Mouse (Mus musculus) forebrain, embryonic 14.5 days (tissue): Measurements from ENCODE around the gene Ap4m1. TPM values are rescaled to one million over a fixed set of nuclear protein-coding genes. Genes with fewer than 3 reads are reported as not detected.

ENCODE experiments used
- ATAC-seq: fragments of 200-750 bp; cut with Nextera tagmentation; 2 replicates; pipeline ENCODE4 v1.8.0; 2017; ENCODE audit warnings: mild to moderate bottlenecking, moderate library complexity
- DNase-seq: peaks from one replicate; pipeline ENCODE4 v3.0.0-alpha.2; 2015; ENCODE audit warnings: low spot score
- H3K27ac ChIP-seq: fragments of 300-500 bp; sonication (generic); 2 replicates; pipeline ENCODE4 v1.5.1; 2014; ENCODE audit warnings: low read depth, mild to moderate bottlenecking, control low read depth, low read length, moderate library complexity
- H3K27me3 ChIP-seq: fragments of 300-500 bp; sonication (generic); replicated peaks from 2 replicates; pipeline ENCODE4 v1.6.1; 2014; ENCODE audit warnings: low read length, control low read depth, mixed read lengths; ENCODE audit not compliant: control insufficient read depth, insufficient read depth
- H3K36me3 ChIP-seq: fragments of 300-500 bp; sonication (generic); 2 replicates; pipeline ENCODE4 v1.6.1; 2014; ENCODE audit warnings: low read length, control low read depth; ENCODE audit not compliant: control insufficient read depth, insufficient read depth
- H3K4me1 ChIP-seq: fragments of 300-500 bp; sonication (generic); 2 replicates; pipeline ENCODE4 v1.6.1; 2014; ENCODE audit warnings: antibody characterized with exemption, low read length, control low read depth; ENCODE audit not compliant: control insufficient read depth, insufficient read depth
- H3K4me2 ChIP-seq: fragments of 300-500 bp; sonication (generic); 2 replicates; pipeline ENCODE4 v1.6.1; 2014; ENCODE audit warnings: mild to moderate bottlenecking, control low read depth, low read length
- H3K4me3 ChIP-seq: fragments of 300-500 bp; sonication (generic); 2 replicates; pipeline ENCODE4 v1.5.1; 2014; ENCODE audit warnings: low read depth, low read length, control low read depth
- H3K9ac ChIP-seq: fragments of 300-500 bp; sonication (generic); 2 replicates; pipeline ENCODE4 v1.6.1; 2014; ENCODE audit warnings: mild to moderate bottlenecking, low read length, control low read depth, moderate library complexity
- H3K9me3 ChIP-seq: fragments of 300-500 bp; sonication (generic); replicated peaks from 2 replicates; pipeline ENCODE4 v1.6.1; 2016; ENCODE audit warnings: low read length, control low read depth, mixed read lengths; ENCODE audit not compliant: control insufficient read depth
- WGBS: fragments of 180-500 bp; shearing (Covaris S2); extraction: QIAGEN DNeasy Blood & Tissue Kit; methylation state at CpG from one replicate; pipeline ENCODE4 v1.1.7; 2014; 5-methylcytosine and 5-hydroxymethylcytosine counted together
- microRNA counts: library from miRNA; unstranded; fragments of <30 nt; microRNA quantifications from one replicate; lab custom pipeline; 2016
- microRNA-seq: library from miRNA; unstranded; fragments of <30 nt; microRNA quantifications from one replicate; pipeline ENCODE4, GENCODE M21; 2016
- polyA plus RNA-seq: library from polyadenylated mRNA; unstranded; fragments of >200 nt; fragmentation: Nextera tagmentation; extraction: Ambion mirVana; gene quantifications from 2 replicates; pipeline ENCODE4 v1.2.1, GENCODE M21; 2014

Gene Ap4m1
- polyA plus RNA-seq, 1 experiment from 2014 or later, result 16.4 TPM

DNA sequence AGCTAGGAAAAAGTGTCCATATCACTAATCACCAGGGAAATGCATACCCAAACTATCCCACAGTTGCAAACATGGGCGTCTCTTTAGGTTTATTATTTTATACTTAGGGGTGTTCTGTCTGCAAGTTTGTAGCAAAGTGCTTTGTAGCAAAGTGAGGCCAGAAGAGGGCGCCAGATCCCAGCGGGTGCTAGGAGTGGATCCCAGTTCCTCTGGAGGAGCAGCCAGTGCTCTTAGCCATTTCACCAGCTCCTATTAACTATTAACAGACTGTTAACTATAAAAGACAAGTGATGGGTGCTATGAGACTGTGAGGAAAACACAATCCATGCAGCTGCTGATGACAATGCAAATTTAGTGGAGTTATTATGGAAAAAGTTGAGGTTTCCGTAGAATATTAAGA is 50.3 kb downstream of the Ap4m1 start:
- ATAC-seq (no peak), DNase-seq (peak; percentile 76)
- 24% methylated on average over 4 of the region's 4 CpGs for WGBS
- Histone ChIP-seq H3K27me3 (no peaks in the 10 kb centered on the region), H3K27ac (no peak overlapping the region), H3K4me3 (no peak overlapping the region), H3K9me3 (no peaks in the 10 kb centered on the region), H3K36me3 (no peaks in the 10 kb centered on the region), H3K4me1 (no peaks in the 10 kb centered on the region), H3K4me2 (no peak overlapping the region), H3K9ac (no peak overlapping the region)

GRCm38 (mm10) chr5:138223287-138223686 is 51.5 kb downstream of the Ap4m1 start:
- ATAC-seq (no peak), DNase-seq (no peak)
- Histone ChIP-seq H3K27ac (no peak overlapping the region), H3K9me3 (no peaks in the 10 kb centered on the region), H3K36me3 (no peaks in the 10 kb centered on the region), H3K4me3 (no peak overlapping the region), H3K9ac (no peak overlapping the region), H3K27me3 (no peaks in the 10 kb centered on the region), H3K4me1 (no peaks in the 10 kb centered on the region), H3K4me2 (no peak overlapping the region)
- 65% methylated on average over 3 of the region's 3 CpGs for WGBS

- Histone ChIP-seq H3K9me3 (no peaks in the 10 kb centered on the region), H3K36me3 (no peaks in the 10 kb centered on the region), H3K4me3 (no peak within 1 kb of the TSS), H3K27me3 (no peaks in the 10 kb centered on the region), H3K4me2 (no peak within 1 kb of the TSS), H3K9ac (no peak within 1 kb of the TSS), H3K4me1 (no peaks in the 10 kb centered on the region), H3K27ac (no peak within 1 kb of the TSS)
- ATAC-seq (no peak), DNase-seq (no peak)
- WGBS, result 53% methylated on average over 2 of the region's 2 CpGs
These were observed 53.9 kb downstream of the Ap4m1 start, which contains the start of gene Nxpe5 for GRCm38 (mm10) chr5:138225700-138226099. Gene Nxpe5, plus strand, starts transcription at chr5:138225898.

GRCm38 (mm10) chr5:138226491-138226890 is 54.7 kb downstream of the Ap4m1 start:
- Histone ChIP-seq H3K9me3 (no peaks in the 10 kb centered on the region), H3K27ac (no peak overlapping the region), H3K36me3 (no peaks in the 10 kb centered on the region), H3K27me3 (no peaks in the 10 kb centered on the region), H3K9ac (no peak overlapping the region), H3K4me1 (no peaks in the 10 kb centered on the region), H3K4me2 (no peak overlapping the region), H3K4me3 (no peak overlapping the region)
- ATAC-seq (no peak), DNase-seq (no peak)
- WGBS, result 85% methylated on average over 4 of the region's 4 CpGs

DNA sequence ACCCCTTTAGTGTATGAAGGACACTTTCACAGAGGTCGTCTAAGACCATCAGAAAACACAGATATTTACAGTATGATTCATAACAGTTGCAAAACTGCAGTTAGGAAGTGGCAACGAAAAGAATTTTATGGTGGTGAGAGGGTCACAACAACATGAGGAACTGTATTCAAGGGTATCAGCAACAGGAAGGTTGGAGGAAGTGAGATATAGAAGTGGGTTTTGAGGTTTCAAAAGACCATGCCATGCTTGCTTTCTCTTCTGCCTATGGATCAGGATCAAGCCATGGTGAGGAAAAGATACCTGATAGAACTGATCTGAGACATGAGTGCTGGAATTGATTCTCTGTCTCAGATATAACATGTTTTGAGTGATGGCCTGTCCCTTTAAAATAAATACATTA is 55.6 kb downstream of the Ap4m1 start:
- no peaks in the 10 kb centered on the region for H3K36me3 ChIP-seq
- H3K4me1 ChIP-seq, result no peaks in the 10 kb centered on the region
- WGBS, result 67% methylated on average over 2 of the region's 2 CpGs
- H3K4me3 ChIP-seq, result no peak overlapping the region
- no peak overlapping the region for H3K9ac ChIP-seq
- DNase-seq, result no peak
- no peaks in the 10 kb centered on the region for H3K27me3 ChIP-seq
- H3K27ac ChIP-seq, result no peak overlapping the region
- no peaks in the 10 kb centered on the region for H3K9me3 ChIP-seq
- no peak for ATAC-seq
- H3K4me2 ChIP-seq, result no peak overlapping the region

GRCm38 (mm10) chr5:138228026-138228425 is 56.2 kb downstream of the Ap4m1 start:
- no peaks in the 10 kb centered on the region for H3K9me3 ChIP-seq
- ATAC-seq (no peak), DNase-seq (peak; percentile 1)
- no peaks in the 10 kb centered on the region for H3K4me1 ChIP-seq
- H3K27ac ChIP-seq, result no peak overlapping the region
- no peaks in the 10 kb centered on the region for H3K27me3 ChIP-seq
- H3K9ac ChIP-seq, result no peak overlapping the region
- no peak overlapping the region for H3K4me2 ChIP-seq
- 58% methylated on average over 3 of the region's 3 CpGs for WGBS
- H3K4me3 ChIP-seq, result no peak overlapping the region
- H3K36me3 ChIP-seq, result no peaks in the 10 kb centered on the region

DNA sequence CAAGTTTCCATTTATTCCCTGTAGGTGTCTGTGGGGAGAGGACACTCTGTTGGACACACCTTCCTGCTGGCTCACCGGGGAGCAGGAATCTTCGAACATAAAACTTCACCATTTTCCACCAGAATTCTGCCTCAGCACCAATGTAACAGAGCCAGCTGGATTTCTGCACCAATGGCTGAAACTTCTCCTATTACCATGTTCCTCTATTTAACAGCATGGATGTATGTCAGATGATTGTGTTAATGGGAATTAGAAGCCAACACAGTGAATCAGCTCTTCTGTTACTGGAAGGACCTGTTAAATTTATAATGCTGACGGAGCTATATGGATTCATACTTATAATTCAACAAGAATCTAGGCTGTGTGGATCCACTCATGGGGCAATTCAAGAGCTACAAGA is 57.7 kb downstream of the Ap4m1 start:
- Histone ChIP-seq H3K4me2 (no peak overlapping the region), H3K27ac (no peak overlapping the region), H3K27me3 (no peaks in the 10 kb centered on the region), H3K36me3 (no peaks in the 10 kb centered on the region), H3K4me3 (no peak overlapping the region), H3K9ac (no peak overlapping the region), H3K4me1 (no peaks in the 10 kb centered on the region), H3K9me3 (no peaks in the 10 kb centered on the region)
- ATAC-seq, result no peak
- WGBS, result 94% methylated on average over 3 of the region's 3 CpGs
- no peak for DNase-seq

MicroRNAs encoded within 50 kb of the gene (microRNA counts, 519-probe panel; counts per million panel counts)
- microRNA mmu-miR-106b (lab: Ali Mortazavi, UCI), result 5,858 counts per million, percentile 88 among the panel's probes with 10 or more counts
- microRNA mmu-miR-25 (lab: Ali Mortazavi, UCI), result 6,247 counts per million, percentile 92 among the panel's probes with 10 or more counts
- microRNA mmu-miR-93 (lab: Ali Mortazavi, UCI), result 5,731 counts per million, percentile 87 among the panel's probes with 10 or more counts

Small RNA genes lying within 50 kb of the gene (microRNA-seq; reads per million reads assigned to microRNA genes)
- gene Mir106b, result 8,313 reads per million, percentile 96 among the genes with 10 or more reads in this experiment
- gene Mir25, result 639 reads per million, percentile 78 among the genes with 10 or more reads in this experiment
- 11,598 reads per million, percentile 97 among the genes with 10 or more reads in this experiment for gene Mir93

Other genes starting within 250 kb of the Ap4m1 start
- gene Gjc3, start 208.9 kb upstream of the Ap4m1 start, polyA plus RNA-seq, result 0.07 and 0.08 TPM in 2 replicates
- not detected in 2 replicates for gene Azgp1, start 190.5 kb upstream of the Ap4m1 start, polyA plus RNA-seq
- gene Smok3a, start 150.7 kb upstream of the Ap4m1 start, polyA plus RNA-seq, result not detected in 2 replicates
- not detected in 2 replicates for gene Smok3b, start 150.6 kb upstream of the Ap4m1 start, polyA plus RNA-seq
- gene Smok3c, start 118.8 kb upstream of the Ap4m1 start, polyA plus RNA-seq, result not detected in 2 replicates
- gene Zkscan1, start 86.9 kb upstream of the Ap4m1 start, polyA plus RNA-seq, result 32.6 and 36.6 TPM in 2 replicates
- 137 and 147 TPM in 2 replicates for gene Zscan21, start 55.1 kb upstream of the Ap4m1 start, polyA plus RNA-seq
- gene Zfp113, start 16.3 kb upstream of the Ap4m1 start, polyA plus RNA-seq, result 21.8 and 24.3 TPM in 2 replicates
- gene Cops6, start 10.9 kb upstream of the Ap4m1 start, polyA plus RNA-seq, result 249 and 270 TPM in 2 replicates
- gene Mcm7, start 420 bp downstream of the Ap4m1 start, polyA plus RNA-seq, result 176 and 181 TPM in 2 replicates
- 95.4 and 96.5 TPM in 2 replicates for gene Taf6, start 15.4 kb downstream of the Ap4m1 start, polyA plus RNA-seq
- gene Cnpy4, start 15.5 kb downstream of the Ap4m1 start, polyA plus RNA-seq, result 36.4 and 37.1 TPM in 2 replicates
- gene Mblac1, start 22.3 kb downstream of the Ap4m1 start, polyA plus RNA-seq, result 11.9 and 13.1 TPM in 2 replicates
- not detected in 2 replicates for gene Nxpe5, start 53.9 kb downstream of the Ap4m1 start, polyA plus RNA-seq
- gene Lamtor4, start 83.5 kb downstream of the Ap4m1 start, polyA plus RNA-seq, result 73.7 and 88.2 TPM in 2 replicates
- 8.9 and 9.8 TPM in 2 replicates for gene BC037034, start 92.0 kb downstream of the Ap4m1 start, polyA plus RNA-seq
- gene Gal3st4, start 100.8 kb downstream of the Ap4m1 start, polyA plus RNA-seq, result 1.3 and 1.8 TPM in 2 replicates
- gene Gm43720, start 108.0 kb downstream of the Ap4m1 start, polyA plus RNA-seq, result 0.09 TPM in 1 of 2 replicates, not detected in the other
- gene Gpc2, start 108.0 kb downstream of the Ap4m1 start, polyA plus RNA-seq, result 34.9 and 37.8 TPM in 2 replicates
- 2.3 and 4.0 TPM in 2 replicates for gene Stag3, start 108.2 kb downstream of the Ap4m1 start, polyA plus RNA-seq
- not detected in 2 replicates for gene Pvrig, start 170.0 kb downstream of the Ap4m1 start, polyA plus RNA-seq